Mouse (Mus musculus) cerebellum, postnatal 14 days (tissue): Measurements from ENCODE around the gene Rhob.
"Not testable (repeated sequence)": the region's sequence is repeated elsewhere in the genome, so short reads cannot be mapped to it uniquely, and the experiment has no call there.

Experiments
- DNase-seq, 2 experiments: peaks; one replicate each; pipeline ENCODE4 v3.0.0; 2021; ENCODE audit warnings: mixed read lengths in 2 of 2

Gene Rhob

GRCm38 (mm10) chr12:8472051-8472450 lies 27.8 kb downstream of the Rhob start:
- no peak for DNase-seq

GRCm38 (mm10) chr12:8470962-8471361 lies 28.8 kb downstream of the Rhob start:
- peak in 1 of 2 experiments; percentile 30 for DNase-seq

- no peak for DNase-seq
Measured at GRCm38 (mm10) chr12:8469742-8470494, 29.9 kb downstream of the Rhob start.

- DNase-seq, result no peak
Measured at GRCm38 (mm10) chr12:8468221-8468865, 31.5 kb downstream of the Rhob start.

GRCm38 (mm10) chr12:8467029-8467924 lies 32.5 kb downstream of the Rhob start:
- DNase-seq, result no peak

- no peak for DNase-seq
Measured at GRCm38 (mm10) chr12:8465680-8466079, 34.1 kb downstream of the Rhob start.

- DNase-seq, result no peak
Measured at GRCm38 (mm10) chr12:8464961-8465360, 34.8 kb downstream of the Rhob start.

- no peak for DNase-seq
Measured at GRCm38 (mm10) chr12:8463599-8464160, 36.1 kb downstream of the Rhob start.

- no peak for DNase-seq
Measured at GRCm38 (mm10) chr12:8462533-8462932, 37.3 kb downstream of the Rhob start.

GRCm38 (mm10) chr12:8461575-8461974 lies 38.2 kb downstream of the Rhob start:
- DNase-seq, result not testable (repeated sequence)

- DNase-seq, result no peak
Measured at GRCm38 (mm10) chr12:8458400-8458799, 41.4 kb downstream of the Rhob start.

- no peak for DNase-seq
Measured at GRCm38 (mm10) chr12:8457052-8457451, 42.8 kb downstream of the Rhob start.

GRCm38 (mm10) chr12:8455046-8455445 lies 44.8 kb downstream of the Rhob start:
- no peak for DNase-seq

GRCm38 (mm10) chr12:8454487-8454886 lies 45.3 kb downstream of the Rhob start:
- DNase-seq, result peak; percentile 62 to 76

- peak; percentile 69 to 73 for DNase-seq
Measured at GRCm38 (mm10) chr12:8452766-8453621, 46.8 kb downstream of the Rhob start.

- DNase-seq, result peak; percentile 70 to 79
Measured at GRCm38 (mm10) chr12:8451571-8452485, 48.0 kb downstream of the Rhob start.

GRCm38 (mm10) chr12:8450639-8451038 lies 49.2 kb downstream of the Rhob start:
- DNase-seq, result peak; percentile 82 to 84

- peak; percentile 66 to 69 for DNase-seq
Measured at GRCm38 (mm10) chr12:8450028-8450427, 49.8 kb downstream of the Rhob start.
